Mouse (Mus musculus) cerebellum, adult (tissue): Measurements from ENCODE around the gene L3mbtl2.
"Not testable (repeated sequence)": the region's sequence is repeated elsewhere in the genome, so short reads cannot be mapped to it uniquely, and the experiment has no call there.

Source experiments
- ATAC-seq: cut with Nextera tagmentation; 2 replicates; pipeline ENCODE4 v1.9.2; 2017; ENCODE audit warnings: mild to moderate bottlenecking, moderate library complexity, mixed read lengths; ENCODE audit not compliant: insufficient number of reproducible peaks, low FRiP score, low TSS enrichment

The L3mbtl2 gene

GRCm38 (mm10) chr15:81663697-81664561, at the start of gene L3mbtl2:
L3mbtl2 (plus strand) TSS chr15:81663889.
- peak; percentile 97 for ATAC-seq

- peak; percentile 64; the same call in 1 of the 2 replicates for ATAC-seq
Observed at GRCm38 (mm10) chr15:81649516-81650455, 13.9 kb upstream of the L3mbtl2 start.

GRCm38 (mm10) chr15:81650636-81651035, 13.1 kb upstream of the L3mbtl2 start:
- peak; percentile 52; the same call in 1 of the 2 replicates for ATAC-seq

- no peak for ATAC-seq
Observed at GRCm38 (mm10) chr15:81661701-81662100, 2.0 kb upstream of the L3mbtl2 start.

- no peak for ATAC-seq
Observed at GRCm38 (mm10) chr15:81663281-81663680, 408 bp upstream of the L3mbtl2 start.

- no peak for ATAC-seq
Observed at GRCm38 (mm10) chr15:81666957-81667356, 3.3 kb downstream of the L3mbtl2 start.

GRCm38 (mm10) chr15:81670231-81670640, 6.5 kb downstream of the L3mbtl2 start:
- no peak for ATAC-seq

- ATAC-seq, result no peak
Observed at GRCm38 (mm10) chr15:81676637-81677036, 12.9 kb downstream of the L3mbtl2 start.

GRCm38 (mm10) chr15:81680301-81680805, 16.7 kb downstream of the L3mbtl2 start:
- ATAC-seq, result no peak

GRCm38 (mm10) chr15:81693366-81693966, 29.8 kb downstream of the L3mbtl2 start:
- ATAC-seq, result no peak

- ATAC-seq, result peak; percentile 77
Observed at GRCm38 (mm10) chr15:81693967-81694881, 30.5 kb downstream of the L3mbtl2 start.

- no peak for ATAC-seq
Observed at GRCm38 (mm10) chr15:81694891-81695290, 31.2 kb downstream of the L3mbtl2 start.

- no peak for ATAC-seq
Observed at GRCm38 (mm10) chr15:81697175-81697574, 33.5 kb downstream of the L3mbtl2 start, which contains the start of gene Chadl. Chadl (minus strand) TSS chr15:81697287.

GRCm38 (mm10) chr15:81697847-81698246, 34.2 kb downstream of the L3mbtl2 start:
- ATAC-seq, result no peak

GRCm38 (mm10) chr15:81698532-81698931, 34.8 kb downstream of the L3mbtl2 start:
- no peak for ATAC-seq

GRCm38 (mm10) chr15:81700161-81700560, 36.5 kb downstream of the L3mbtl2 start:
- ATAC-seq, result no peak

GRCm38 (mm10) chr15:81700601-81701000, 36.9 kb downstream of the L3mbtl2 start:
- ATAC-seq, result no peak

- ATAC-seq, result not testable (repeated sequence)
Observed at GRCm38 (mm10) chr15:81701350-81701749, 37.7 kb downstream of the L3mbtl2 start.
